Mouse (Mus musculus): ENCODE data around the gene Spcs3.

DNA sequence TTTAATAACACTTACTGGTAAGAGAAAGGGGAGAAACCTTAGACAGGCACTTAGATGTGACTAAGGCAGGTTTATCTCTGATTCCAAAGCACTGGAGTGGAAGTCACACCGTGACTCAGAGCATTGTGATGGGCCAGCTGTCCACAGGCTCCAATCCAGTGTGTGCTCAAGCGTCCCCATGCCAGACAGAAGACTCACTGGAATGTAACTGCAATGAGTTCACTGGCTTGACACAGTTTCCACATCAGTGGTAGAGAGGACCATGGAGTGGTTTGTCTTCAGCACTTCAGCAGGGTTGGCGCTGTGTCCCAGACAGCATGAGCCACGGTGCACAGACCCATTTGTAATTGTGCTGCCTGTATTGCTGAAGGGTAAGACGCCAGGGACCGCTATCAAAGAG is 18.6 kb upstream of the Spcs3 start:
- TF ChIP-seq CTCF (IDR thresholded peaks at IDR 0.05; ENCODE audit: low read depth) (no peak), EP300 (IDR thresholded peaks at IDR 0.05; ENCODE audit: low read depth) (no peak)

All from liver, postnatal 0 days (tissue).